Mouse (Mus musculus): ENCODE results near the gene Acer3.

DNA sequence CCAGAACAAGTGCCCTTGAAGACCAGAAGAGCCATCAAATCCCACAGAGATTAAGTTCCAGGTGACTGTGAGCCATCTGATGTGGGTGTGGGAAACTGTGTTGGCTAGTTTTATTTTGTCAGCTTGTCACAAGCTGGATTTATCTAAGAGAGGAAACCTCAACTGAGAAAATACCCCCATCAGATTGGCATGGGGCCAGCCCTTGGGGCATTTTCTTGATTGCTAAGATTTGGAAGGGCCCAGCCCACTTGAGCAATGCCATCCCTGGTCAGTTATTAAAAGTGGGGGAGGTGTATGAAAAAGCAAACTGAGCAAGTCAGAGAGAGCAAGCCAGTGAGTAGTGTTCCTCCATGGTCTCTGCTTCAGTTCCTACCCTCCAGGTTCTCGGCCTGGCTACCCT is 3.2 kb upstream of the Acer3 start:
- no peak for TF ChIP-seq CTCF (IDR thresholded peaks at IDR 0.05; ENCODE audit: borderline replicate concordance, control insufficient read depth, extremely low read depth, insufficient read depth, low read length, poor library complexity)
- TF ChIP-seq POLR2A (IDR thresholded peaks at IDR 0.05; ENCODE audit: control insufficient read depth, extremely low read depth, insufficient read depth, low read length, poor library complexity), result no peak

All from thymus, adult 2 months (tissue).